Mouse (Mus musculus) liver, embryonic 12.5 days (tissue): ENCODE results near the gene Klf15. TPM values are rescaled to one million over a fixed set of nuclear protein-coding genes. Genes with fewer than 3 reads are reported as not detected.

ENCODE experiments used
- ATAC-seq: fragments of 200-750 bp; cut with Nextera tagmentation; 2 replicates; pipeline ENCODE4 v1.8.0; 2017; ENCODE audit warnings: moderate number of reproducible peaks, mild to moderate bottlenecking, moderate library complexity
- H3K27ac ChIP-seq: fragments of 300-500 bp; sonication (generic); 2 replicates; pipeline ENCODE4 v1.5.1; 2016; ENCODE audit warnings: mild to moderate bottlenecking
- H3K27me3 ChIP-seq: fragments of 300-500 bp; sonication (generic); replicated peaks from 2 replicates; pipeline ENCODE4 v1.6.1; 2016; ENCODE audit warnings: mild to moderate bottlenecking, moderate library complexity
- H3K36me3 ChIP-seq: fragments of 300-500 bp; sonication (generic); 2 replicates; pipeline ENCODE4 v1.6.1; 2016; ENCODE audit warnings: mild to moderate bottlenecking, moderate library complexity
- H3K4me1 ChIP-seq: fragments of 300-500 bp; sonication (generic); 2 replicates; pipeline ENCODE4 v1.6.1; 2016
- H3K4me2 ChIP-seq: fragments of 300-500 bp; sonication (generic); 2 replicates; pipeline ENCODE4 v1.6.1; 2016; ENCODE audit warnings: mild to moderate bottlenecking, moderate library complexity
- H3K4me3 ChIP-seq: fragments of 300-500 bp; sonication (generic); 2 replicates; pipeline ENCODE4 v1.5.1; 2016; ENCODE audit warnings: mild to moderate bottlenecking, moderate library complexity
- H3K9ac ChIP-seq: fragments of 300-500 bp; sonication (generic); 2 replicates; pipeline ENCODE4 v1.6.1; 2016; ENCODE audit warnings: mild to moderate bottlenecking, moderate library complexity
- H3K9me3 ChIP-seq: fragments of 300-500 bp; sonication (generic); replicated peaks from 2 replicates; pipeline ENCODE4 v1.6.1; 2016; ENCODE audit warnings: mild to moderate bottlenecking, moderate library complexity
- WGBS: fragments of 180-500 bp; shearing (Covaris S2); methylation state at CpG from one replicate; pipeline ENCODE4 v1.1.7; 2016; ENCODE audit not compliant: insufficient replicate concordance; 5-methylcytosine and 5-hydroxymethylcytosine counted together
- polyA plus RNA-seq: library from polyadenylated mRNA; unstranded; fragments of >200 nt; fragmentation: Nextera tagmentation; extraction: Ambion mirVana; gene quantifications from 2 replicates; pipeline ENCODE4 v1.2.1, GENCODE M21; 2016

The Klf15 gene
- polyA plus RNA-seq, 1 experiment from 2014 or later: 10.3 TPM

DNA sequence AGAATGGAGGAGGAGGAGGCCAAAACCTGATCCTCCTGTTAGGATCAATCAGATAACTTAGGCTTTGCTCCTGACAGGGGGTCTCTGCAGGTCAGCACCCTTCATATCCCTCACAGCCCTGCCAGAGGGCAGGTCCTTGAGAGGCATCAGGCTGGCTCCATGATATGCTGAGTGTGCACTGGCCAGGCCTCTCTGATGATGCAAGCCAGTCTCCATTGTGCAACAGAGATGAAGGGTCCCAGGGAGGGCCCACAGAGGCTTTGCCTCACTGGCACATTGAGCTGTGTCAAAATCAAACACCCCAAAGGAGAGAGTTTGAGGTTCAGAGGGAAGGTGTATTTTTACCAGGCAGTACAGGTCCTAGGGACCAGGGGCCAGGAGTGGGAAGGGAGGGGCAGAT, 52.0 kb downstream of the Klf15 start:
- Histone ChIP-seq H3K27ac (no peak overlapping the region), H3K4me3 (no peak overlapping the region), H3K27me3 (no peaks in the 10 kb centered on the region), H3K9me3 (no peaks in the 10 kb centered on the region), H3K9ac (no peak overlapping the region), H3K4me2 (no peak overlapping the region), H3K4me1 (no peaks in the 10 kb centered on the region), H3K36me3 (no peaks in the 10 kb centered on the region)
- ATAC-seq: peak; percentile 73

GRCm38 (mm10) chr6:90514883-90515405, 52.6 kb downstream of the Klf15 start:
- Histone ChIP-seq H3K4me1 (no peaks in the 10 kb centered on the region), H3K27me3 (no peaks in the 10 kb centered on the region), H3K9me3 (no peaks in the 10 kb centered on the region), H3K9ac (no peak overlapping the region), H3K27ac (no peak overlapping the region), H3K4me2 (no peak overlapping the region), H3K36me3 (no peaks in the 10 kb centered on the region), H3K4me3 (no peak overlapping the region)
- ATAC-seq: peak; percentile 60
- 29% methylated on average over 4 of the region's 4 CpGs for WGBS

- WGBS: 27% methylated on average over 3 of the region's 3 CpGs
- Histone ChIP-seq H3K4me2 (no peak overlapping the region), H3K9ac (no peak overlapping the region), H3K36me3 (no peaks in the 10 kb centered on the region), H3K27me3 (0 out of 2 replicates have a peak, but pooled peaks cover 12% of the 10 kb centered on the region), H3K9me3 (no peaks in the 10 kb centered on the region), H3K27ac (no peak overlapping the region), H3K4me3 (no peak overlapping the region), H3K4me1 (no peaks in the 10 kb centered on the region)
- no peak for ATAC-seq
These were observed 56.5 kb downstream of the Klf15 start for GRCm38 (mm10) chr6:90518892-90519291.

DNA sequence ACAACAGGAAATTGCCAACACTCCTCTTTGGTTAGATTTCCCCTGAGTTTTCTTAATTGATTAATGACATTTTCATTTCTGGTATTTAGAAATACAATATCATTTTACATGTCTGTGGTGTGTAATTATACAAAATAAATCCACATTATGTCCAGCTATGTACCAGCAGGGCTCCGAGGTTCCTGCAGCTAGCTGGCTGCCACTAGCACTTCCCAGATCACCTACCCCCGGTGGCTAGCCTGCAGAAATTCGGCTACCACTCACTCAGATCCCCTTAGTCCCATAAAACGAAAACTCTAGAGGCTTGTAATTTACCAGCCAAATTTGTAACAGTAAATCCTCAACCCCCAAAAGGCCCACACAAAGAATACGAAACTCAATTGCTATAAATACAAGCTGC, 57.0 kb downstream of the Klf15 start:
- no peaks in the 10 kb centered on the region for H3K36me3 ChIP-seq

More for the DNA sequence above, 57.0 kb downstream of the Klf15 start:
- H3K4me3 ChIP-seq: no peak overlapping the region
- WGBS: 29% methylated on average over 5 of the region's 5 CpGs
- no peak overlapping the region for H3K4me2 ChIP-seq
- no peak overlapping the region for H3K27ac ChIP-seq
- H3K9me3 ChIP-seq: no peaks in the 10 kb centered on the region
- no peak for ATAC-seq
- no peak overlapping the region for H3K9ac ChIP-seq
- no peaks in the 10 kb centered on the region for H3K4me1 ChIP-seq
- 0 out of 2 replicates have a peak, but pooled peaks cover 12% of the 10 kb centered on the region for H3K27me3 ChIP-seq

Other genes with a start within 250 kb of the Klf15 start
- gene Vmn1r53, start 238.1 kb upstream of the Klf15 start, polyA plus RNA-seq: not detected in 2 replicates
- gene Vmn1r54, start 216.3 kb upstream of the Klf15 start, polyA plus RNA-seq: not detected in 2 replicates
- gene BC048671, start 161.4 kb upstream of the Klf15 start, polyA plus RNA-seq: not detected in 2 replicates
- 14.5 and 16.7 TPM in 2 replicates for gene Chst13, start 137.4 kb upstream of the Klf15 start, polyA plus RNA-seq
- 3.9 TPM in 2 replicates for gene Uroc1, start 129.3 kb upstream of the Klf15 start, polyA plus RNA-seq
- 5.6 and 7.9 TPM in 2 replicates for gene Zxdc, start 93.1 kb upstream of the Klf15 start, polyA plus RNA-seq
- gene Cfap100, start 33.8 kb upstream of the Klf15 start, polyA plus RNA-seq: not detected in 2 replicates
- gene Aldh1l1, start 23.9 kb downstream of the Klf15 start, polyA plus RNA-seq: 8.0 and 11.6 TPM in 2 replicates
- gene Slc41a3, start 142.1 kb downstream of the Klf15 start, polyA plus RNA-seq: 39.7 and 42.4 TPM in 2 replicates